Mouse (Mus musculus) kidney, adult 2 months (tissue): ENCODE measurements around the gene Sh3rf1.

ENCODE experiments used
- CTCF ChIP-seq: fragments of 200-500 bp; conservative IDR thresholded peaks from 2 replicates; pipeline ENCODE4 v1.5.1; 2011; ENCODE audit warnings: low read depth, mild to moderate bottlenecking, control low read depth, low read length, moderate library complexity, mixed read lengths; ENCODE audit not compliant: insufficient read depth, insufficient read length
- POLR2A ChIP-seq: fragments of 200-500 bp; IDR thresholded peaks from one replicate; pipeline ENCODE4 v1.6.1; 2011; ENCODE audit warnings: low read depth, low read length, control low read depth

DNA sequence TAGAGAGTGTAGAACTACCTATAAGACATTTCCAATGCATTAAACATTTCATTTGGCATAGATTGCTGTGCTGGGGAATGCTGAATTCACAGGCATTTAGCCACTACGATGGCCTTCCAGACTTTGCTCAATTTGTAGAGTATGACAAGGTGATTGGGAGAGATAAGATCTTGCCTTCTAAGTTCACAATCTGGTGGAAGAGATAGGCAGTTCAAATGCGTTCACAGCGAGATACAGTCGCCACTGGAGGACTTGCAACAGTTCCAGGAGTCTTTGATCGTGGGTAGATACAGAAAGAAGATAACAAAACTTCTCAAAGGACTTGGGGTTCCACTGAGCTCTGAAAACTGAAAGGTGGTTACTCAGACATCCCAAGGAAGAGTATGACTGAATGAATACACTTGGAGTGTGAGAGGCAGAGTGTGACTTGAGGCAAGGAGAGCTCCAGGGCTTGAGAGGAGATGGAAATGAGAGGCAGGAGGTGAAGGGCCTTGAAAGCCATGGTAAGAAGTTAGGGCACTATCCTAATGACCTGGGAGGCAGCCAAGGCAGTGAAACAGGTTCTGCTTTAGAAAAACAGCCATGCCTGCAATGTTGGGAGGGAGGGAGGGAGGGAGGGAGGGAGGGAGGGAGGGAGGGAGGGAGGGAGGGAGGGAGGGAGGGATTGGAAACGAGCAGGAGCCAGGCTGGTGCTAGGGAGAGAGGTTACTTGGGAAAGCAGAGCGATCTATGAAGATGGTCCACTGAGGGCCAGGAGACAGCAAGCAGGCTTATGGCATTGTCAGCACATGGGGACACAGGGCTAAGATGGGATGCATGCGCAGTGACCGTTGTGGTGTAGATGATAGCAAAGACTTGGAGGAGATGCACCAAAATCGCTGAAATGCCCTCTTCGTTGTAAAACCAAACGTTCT, 45.7 kb upstream of the Sh3rf1 start:
- TF ChIP-seq POLR2A (no peak), CTCF (no peak)
